Mouse (Mus musculus) B cell, adult 67 days (primary cell): ENCODE data around the gene Gvin1. TPM values are rescaled to one million over a fixed set of nuclear protein-coding genes. Genes with fewer than 3 reads are reported as not detected.

ENCODE experiments used
- total RNA-seq, 2 experiments: library from RNA; stranded (reverse); gene quantifications; 4 replicates each; pipeline ENCODE4 v1.2.4; 2023

Gvin1 gene
- 10 to 100 TPM; 69.9 to 92.0 TPM for total RNA-seq

GRCm38 (mm10) chr7:106215177-106215576, at the start of gene Gvin1:
Gvin1 (minus strand) TSS chr7:106215326.

